Comparison of ENCODE assay signal across 12 mouse cellular contexts in the genomic region with DNA sequence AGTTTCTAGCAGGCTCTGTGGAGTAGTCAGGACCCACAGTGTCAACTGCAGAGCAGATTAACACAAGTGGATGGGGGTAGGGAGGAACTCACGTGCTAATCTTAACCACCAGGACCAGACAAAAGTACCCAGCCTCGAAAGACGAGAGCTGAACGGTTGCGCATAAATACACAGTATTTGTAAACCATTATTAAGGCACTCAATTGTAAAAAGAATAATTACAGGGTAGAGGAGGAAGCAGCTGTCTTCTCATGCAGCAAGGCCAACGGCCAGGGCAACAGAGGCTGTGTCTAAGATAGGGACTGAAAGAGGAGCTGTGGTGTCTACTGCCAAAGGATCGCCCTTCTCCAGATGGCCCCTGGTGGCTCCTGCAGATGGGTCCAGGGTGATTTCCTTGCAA. TPM values are rescaled to one million over a fixed set of nuclear protein-coding genes. Genes with fewer than 3 reads are reported as not detected.
DNase-seq lines count a peak whose midpoint lies in the region; ATAC-seq and TF ChIP-seq lines count a peak whose summit lies in the region.
"Had no signal": no experiment of that assay in that cellular context is flagged by ENCODE, and none has a peak within 500 bp of the region (broad histone marks: within the 10 kb centered on the region; RNA-seq: fewer than 3 reads in every experiment).

No protein-coding gene starts in this region.

- H3K4me2 ChIP-seq in hindbrain, embryonic 16.5 days (ENCODE audit: low read length), result no peak overlapping the region
- no peak overlapping the region for H3K4me2 ChIP-seq in forebrain, embryonic 16.5 days (ENCODE audit: low read length)
- H3K4me2 ChIP-seq: lung, embryonic 15.5 days had no signal

- peaks cover 20% of the 10 kb centered on the region for H3K4me1 ChIP-seq in hindbrain, embryonic 10.5 days (replicated peaks)
- H3K4me1 ChIP-seq in hindbrain, embryonic 16.5 days (ENCODE audit: control insufficient read depth, insufficient read depth, low read depth, low read length), result no peaks in the 10 kb centered on the region
- peaks cover 9% of the 10 kb centered on the region for H3K4me1 ChIP-seq in G1E (ENCODE audit: insufficient read depth, low read depth, low read length)
- peaks cover 11% of the 10 kb centered on the region for H3K4me1 ChIP-seq in forebrain, embryonic 16.5 days (replicated peaks; ENCODE audit: control insufficient read depth, insufficient read depth, low read length)

- H3K9me3 ChIP-seq in hindbrain, embryonic 10.5 days, result no peaks in the 10 kb centered on the region
- no peaks in the 10 kb centered on the region for H3K9me3 ChIP-seq in hindbrain, embryonic 16.5 days (ENCODE audit: control insufficient read depth, low read length)
- no peaks in the 10 kb centered on the region for H3K9me3 ChIP-seq in G1E (replicated peaks)
- no peaks in the 10 kb centered on the region for H3K9me3 ChIP-seq in forebrain, embryonic 16.5 days (ENCODE audit: control insufficient read depth, low read length)
- H3K9me3 ChIP-seq: lung, embryonic 15.5 days had no signal

- H3K27ac ChIP-seq in hindbrain, embryonic 10.5 days, result peak overlapping the region; percentile 67; the same call in 1 of the 2 replicates
- H3K27ac ChIP-seq in hindbrain, embryonic 16.5 days (ENCODE audit: low read depth, low read length), result no peak overlapping the region
- H3K27ac ChIP-seq in forebrain, embryonic 16.5 days (ENCODE audit: low read length), result peak overlapping the region; percentile 54
- H3K27ac ChIP-seq: lung, embryonic 15.5 days had no signal

- H3K9ac ChIP-seq in hindbrain, embryonic 16.5 days (ENCODE audit: low read depth, low read length), result no peak overlapping the region
- no peak overlapping the region for H3K9ac ChIP-seq in forebrain, embryonic 16.5 days (replicated peaks; ENCODE audit: low read depth, low read length)
- H3K9ac ChIP-seq: lung, embryonic 15.5 days had no signal

- H3K4me3 ChIP-seq in hindbrain, embryonic 10.5 days, result no peak overlapping the region
- no peak overlapping the region for H3K4me3 ChIP-seq in hindbrain, embryonic 16.5 days (ENCODE audit: low read length)
- no peak overlapping the region for H3K4me3 ChIP-seq in G1E (ENCODE audit: low read depth, low read length)
- no peak overlapping the region for H3K4me3 ChIP-seq in forebrain, embryonic 16.5 days (replicated peaks; ENCODE audit: low read length)
- H3K4me3 ChIP-seq: lung, embryonic 15.5 days had no signal

- H3K27me3 ChIP-seq in hindbrain, embryonic 10.5 days (ENCODE audit: insufficient read depth, poor library complexity, severe bottlenecking), result no peaks in the 10 kb centered on the region
- no peaks in the 10 kb centered on the region for H3K27me3 ChIP-seq in hindbrain, embryonic 16.5 days (replicated peaks; ENCODE audit: control insufficient read depth, insufficient read depth, low read length)
- peaks cover 7% of the 10 kb centered on the region; the same call in 1 of the 2 replicates for H3K27me3 ChIP-seq in G1E (ENCODE audit: insufficient read depth, low read length)
- H3K27me3 ChIP-seq in forebrain, embryonic 16.5 days (replicated peaks; ENCODE audit: control insufficient read depth, insufficient read depth, low read length), result no peaks in the 10 kb centered on the region
- H3K27me3 ChIP-seq: lung, embryonic 15.5 days had no signal

- no peak for TF ChIP-seq CTCF in G1E (IDR thresholded peaks at IDR 0.05; ENCODE audit: low read depth, low read length)

- peaks cover 40% of the 10 kb centered on the region for H3K36me3 ChIP-seq in hindbrain, embryonic 10.5 days
- peaks cover 19% of the 10 kb centered on the region for H3K36me3 ChIP-seq in hindbrain, embryonic 16.5 days (ENCODE audit: control insufficient read depth, insufficient read depth, low read length)
- H3K36me3 ChIP-seq in G1E (replicated peaks), result peaks cover 26% of the 10 kb centered on the region
- H3K36me3 ChIP-seq in forebrain, embryonic 16.5 days (ENCODE audit: control insufficient read depth, insufficient read depth), result peaks cover 14% of the 10 kb centered on the region

- no peak for ATAC-seq in hindbrain, embryonic 16.5 days
- peak; percentile 45 for ATAC-seq in G1E (ENCODE audit: extremely low read depth, insufficient number of reproducible peaks, low FRiP score, poor library complexity, severe bottlenecking)
- ATAC-seq in forebrain, embryonic 16.5 days, result peak; percentile 82

- no peak for DNase-seq in hindbrain, embryonic 10.5 days (ENCODE audit: low spot score)
- DNase-seq in 416B (ENCODE audit: low read depth), result peak; percentile 27
- no peak for DNase-seq in G1E (ENCODE audit: low spot score)
- DNase-seq in embryo, embryonic 9.5 days (ENCODE audit: extremely low spot score), result no peak
- no peak for DNase-seq in lung, postnatal 10 days
- DNase-seq: cerebellum, adult 9-10 months; left cerebral cortex, postnatal 4 days; spleen, adult 18-20 months; thymus, adult 2 months had no signal

- WGBS in hindbrain, embryonic 10.5 days, result 72% methylated on average over 7 of the region's 7 CpGs
- whole genome bisulfite sequencing in hindbrain, embryonic 16.5 days, result 60% methylated on average over 7 of the region's 7 CpGs
- 44% methylated on average over 7 of the region's 7 CpGs for WGBS in forebrain, embryonic 16.5 days

RNA-seq across cellular contexts. Expression of a gene that starts 29.1 kb away (rescaled TPM):
- polyA plus RNA-seq in hindbrain, embryonic 10.5 days (2016; fragmentation: Nextera tagmentation; extraction: Ambion mirVana), result 248 and 258 TPM in 2 replicates
- polyA plus RNA-seq in hindbrain, embryonic 16.5 days (2015; fragmentation: Nextera tagmentation; extraction: Ambion mirVana), result 176 and 191 TPM in 2 replicates
- total RNA-seq in G1E (2014; fragmentation: Nextera tagmentation) (77.5 and 83.7 TPM in 2 replicates), G1E (2017) (70.5 and 77.3 TPM in 2 replicates)
- 56.6 and 59.1 TPM in 2 replicates for polyA plus RNA-seq in G1E (2012)
- 230 and 234 TPM in 2 replicates for polyA plus RNA-seq in forebrain, embryonic 16.5 days (2015; fragmentation: Nextera tagmentation; extraction: Ambion mirVana)

RNA-seq across cellular contexts. Expression of a gene that starts 56.0 kb away (rescaled TPM):
- 14.8 and 16.9 TPM in 2 replicates for polyA plus RNA-seq in hindbrain, embryonic 10.5 days (2016; fragmentation: Nextera tagmentation; extraction: Ambion mirVana)
- polyA plus RNA-seq in hindbrain, embryonic 16.5 days (2015; fragmentation: Nextera tagmentation; extraction: Ambion mirVana), result 9.6 and 13.2 TPM in 2 replicates
- total RNA-seq in G1E (2014; fragmentation: Nextera tagmentation), result 18.0 and 28.4 TPM in 2 replicates
- total RNA-seq in G1E (2017), result 3.3 and 3.9 TPM in 2 replicates
- 12.4 and 13.8 TPM in 2 replicates for polyA plus RNA-seq in G1E (2012)
- 11.2 and 12.4 TPM in 2 replicates for polyA plus RNA-seq in forebrain, embryonic 16.5 days (2015; fragmentation: Nextera tagmentation; extraction: Ambion mirVana)
